In the genomic region with DNA sequence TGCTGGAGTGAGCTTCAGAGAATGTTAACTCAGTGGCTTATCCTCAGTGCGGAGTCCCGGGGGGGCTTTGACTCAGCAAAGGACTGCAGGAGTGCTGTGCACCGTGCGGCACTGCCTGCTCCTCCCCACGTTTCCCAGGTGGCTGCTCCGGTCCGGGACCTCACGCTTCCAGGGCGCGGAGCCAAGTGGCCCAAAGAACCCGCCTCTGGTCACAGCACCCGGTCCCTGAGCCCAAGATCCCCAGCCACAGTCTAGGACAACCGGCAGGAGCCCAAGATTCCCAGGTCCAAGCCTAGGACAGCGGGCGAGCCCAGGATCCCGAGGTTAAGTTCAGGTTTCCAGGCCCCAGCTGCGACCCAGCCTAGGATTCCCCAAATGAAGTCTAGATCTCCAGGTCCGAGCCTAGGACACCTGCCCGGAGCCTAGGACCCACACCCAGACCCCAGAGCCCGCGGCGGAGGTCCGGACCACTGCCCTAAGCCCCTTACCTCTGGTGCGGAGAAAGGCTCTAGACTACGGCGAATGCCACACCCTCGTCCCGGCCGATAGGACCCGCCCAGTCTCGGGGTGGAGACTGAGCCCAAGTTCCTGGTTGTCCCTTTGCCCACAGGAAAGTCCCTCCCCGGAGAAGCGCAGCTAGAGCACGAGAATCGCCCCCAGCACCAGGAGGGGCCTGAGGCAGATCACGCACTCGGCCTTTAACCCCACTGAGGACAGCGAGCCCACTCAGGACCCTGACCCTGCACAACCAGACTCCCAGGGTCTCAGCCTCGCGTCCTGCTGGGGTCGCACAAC, we compare ENCODE assay signal across 8 mouse cellular contexts. TPM values are rescaled to one million over a fixed set of nuclear protein-coding genes. Genes with fewer than 3 reads are reported as not detected.
DNase-seq lines count a peak whose midpoint lies in the region; ATAC-seq lines count a peak whose summit lies in the region.

Gene Anxa4 (minus strand): TSS at position 564 of the 795 bp plus-strand sequence.

- no peak within 1 kb of the TSS for H3K27ac ChIP-seq in embryonic facial prominence, embryonic 11.5 days (replicated peaks; ENCODE audit: low read depth, low read length)
- peak within 1 kb of the TSS; percentile 43 for H3K27ac ChIP-seq in heart, embryonic 10.5 days
- H3K27ac ChIP-seq in kidney, embryonic 14.5 days (ENCODE audit: low read depth, low read length) = no peak within 1 kb of the TSS

- H3K36me3 ChIP-seq in embryonic facial prominence, embryonic 11.5 days (replicated peaks; ENCODE audit: control insufficient read depth, insufficient read depth, low read depth, low read length) = no peaks in the 10 kb centered on the region
- H3K36me3 ChIP-seq in heart, embryonic 10.5 days = no peaks in the 10 kb centered on the region
- H3K36me3 ChIP-seq in kidney, embryonic 14.5 days (ENCODE audit: control insufficient read depth, insufficient read depth, low read length) = no peaks in the 10 kb centered on the region

- H3K27me3 ChIP-seq in embryonic facial prominence, embryonic 11.5 days (ENCODE audit: control insufficient read depth, insufficient read depth, low read length) = peaks cover 14% of the 10 kb centered on the region
- peaks cover 71% of the 10 kb centered on the region for H3K27me3 ChIP-seq in heart, embryonic 10.5 days (ENCODE audit: insufficient read depth, poor library complexity, severe bottlenecking)
- H3K27me3 ChIP-seq in kidney, embryonic 14.5 days (ENCODE audit: control insufficient read depth, insufficient read depth, low read length) = peaks cover 13% of the 10 kb centered on the region

- WGBS in embryonic facial prominence, embryonic 11.5 days = under 1% methylated on average over 41 of the region's 41 CpGs
- WGBS in heart, embryonic 10.5 days = under 1% methylated on average over 41 of the region's 41 CpGs
- under 1% methylated on average over 39 of the region's 41 CpGs for WGBS in kidney, embryonic 14.5 days

- H3K4me3 ChIP-seq in embryonic facial prominence, embryonic 11.5 days (ENCODE audit: low read depth, low read length) = peak within 1 kb of the TSS; percentile 43
- H3K4me3 ChIP-seq in heart, embryonic 10.5 days = peak within 1 kb of the TSS; percentile 76
- H3K4me3 ChIP-seq in kidney, embryonic 14.5 days (ENCODE audit: low read length) = peak within 1 kb of the TSS; percentile 65

- H3K9me3 ChIP-seq in embryonic facial prominence, embryonic 11.5 days (replicated peaks; ENCODE audit: control insufficient read depth, low read length) = no peaks in the 10 kb centered on the region
- no peaks in the 10 kb centered on the region for H3K9me3 ChIP-seq in heart, embryonic 10.5 days
- H3K9me3 ChIP-seq in kidney, embryonic 14.5 days (ENCODE audit: control insufficient read depth, low read length) = no peaks in the 10 kb centered on the region

- peak within 1 kb of the TSS; percentile 77 for H3K4me2 ChIP-seq in embryonic facial prominence, embryonic 11.5 days (ENCODE audit: low read depth, low read length)
- H3K4me2 ChIP-seq in kidney, embryonic 14.5 days (replicated peaks; ENCODE audit: low read depth, low read length) = peak within 1 kb of the TSS; percentile 95

- ATAC-seq in embryonic facial prominence, embryonic 11.5 days (replicated peaks; ENCODE audit: insufficient number of reproducible peaks, low FRiP score, low TSS enrichment, low read depth) = peak; percentile 81
- ATAC-seq in kidney, embryonic 14.5 days (ENCODE audit: low FRiP score, low TSS enrichment) = peak; percentile 89

- peaks cover 2% of the 10 kb centered on the region; the same call in 1 of the 2 replicates for H3K4me1 ChIP-seq in embryonic facial prominence, embryonic 11.5 days (ENCODE audit: control insufficient read depth, insufficient read depth, low read length)
- H3K4me1 ChIP-seq in heart, embryonic 10.5 days = 0 out of 2 replicates have a peak, but pooled peaks cover 14% of the 10 kb centered on the region
- H3K4me1 ChIP-seq in kidney, embryonic 14.5 days (ENCODE audit: control insufficient read depth, insufficient read depth, low read length) = 0 out of 2 replicates have a peak, but pooled peaks cover 3% of the 10 kb centered on the region

- H3K9ac ChIP-seq in embryonic facial prominence, embryonic 11.5 days (replicated peaks; ENCODE audit: low read length) = peak within 1 kb of the TSS; percentile 41
- peak within 1 kb of the TSS; percentile 43 for H3K9ac ChIP-seq in kidney, embryonic 14.5 days (ENCODE audit: low read depth, low read length)

- intact Hi-C loops in left cerebral cortex, postnatal 4 days (cut with DNase I) = no loop called here
- intact Hi-C loops in left cerebral cortex, postnatal 14 days (cut with DNase I) = no loop called here

- DNase-seq in left cerebral cortex, postnatal 4 days = peak; percentile 19
- DNase-seq in left cerebral cortex, postnatal 14 days (ENCODE audit: low spot score in 2 of 2) = no peak
- DNase-seq in embryonic facial prominence, embryonic 11.5 days (ENCODE audit: low spot score) = peak; percentile 64
- peak; percentile 82 for DNase-seq in heart, embryonic 10.5 days (ENCODE audit: low spot score)
- peak; percentile 85 for DNase-seq in lung, postnatal 14 days
- peak; percentile 63 for DNase-seq in ovary, postnatal 14 days (ENCODE audit: low spot score)
- DNase-seq in urinary bladder, postnatal 25 days (ENCODE audit: low spot score) = peak; percentile 77

RNA-seq across cellular contexts. Expression of gene Anxa4, which starts in this region (rescaled TPM):
- total RNA-seq in left cerebral cortex, postnatal 4 days (2021) = 1 to 10 TPM; 3.1 to 4.5 TPM
- 1 to 10 TPM; 4.2 to 4.9 TPM for total RNA-seq in left cerebral cortex, postnatal 14 days (2021)
- 12.5 and 14.1 TPM in 2 replicates for polyA plus RNA-seq in embryonic facial prominence, embryonic 11.5 days (2014; fragmentation: Nextera tagmentation; extraction: Ambion mirVana)
- 9.9 and 16.7 TPM in 2 replicates for polyA plus RNA-seq in heart, embryonic 10.5 days (2016; fragmentation: Nextera tagmentation; extraction: Ambion mirVana)
- polyA plus RNA-seq in kidney, embryonic 14.5 days (2014; fragmentation: Nextera tagmentation; extraction: Ambion mirVana) = 28.1 and 34.7 TPM in 2 replicates

Comparison
In these comparisons a context has a peak if more than half of its experiments do, and no peak if none do; other contexts are left out.
1. DNase-seq: peak in left cerebral cortex, postnatal 4 days (single experiment), embryonic facial prominence, embryonic 11.5 days (single experiment), heart, embryonic 10.5 days (single experiment), lung, postnatal 14 days (single experiment), ovary, postnatal 14 days (single experiment) and urinary bladder, postnatal 25 days (single experiment); none in left cerebral cortex, postnatal 14 days (0 of 2).
2. Peak in every context shown above with its lines, with median percentiles within 50 percentile points of each other: H3K4me3 ChIP-seq.